Mouse (Mus musculus) stomach, embryonic 15.5 days (tissue): ENCODE data around the gene Cgn. TPM values are rescaled to one million over a fixed set of nuclear protein-coding genes. Genes with fewer than 3 reads are reported as not detected.

Source experiments
- ATAC-seq: fragments of 200-750 bp; cut with Nextera tagmentation; 2 replicates; pipeline ENCODE4 v1.8.0; 2017; ENCODE audit warnings: low read depth, moderate number of reproducible peaks, moderate TSS enrichment; ENCODE audit not compliant: insufficient read depth, low FRiP score
- H3K27ac ChIP-seq: fragments of 300-500 bp; sonication (generic); 2 replicates; pipeline ENCODE4 v1.5.1; 2015; ENCODE audit warnings: mild to moderate bottlenecking, inconsistent platforms
- H3K27me3 ChIP-seq: fragments of 300-500 bp; sonication (generic); replicated peaks from 2 replicates; pipeline ENCODE4 v1.6.1; 2015; ENCODE audit warnings: inconsistent platforms
- H3K36me3 ChIP-seq: fragments of 300-500 bp; sonication (generic); 2 replicates; pipeline ENCODE4 v1.6.1; 2015; ENCODE audit warnings: inconsistent platforms
- H3K4me1 ChIP-seq: fragments of 300-500 bp; sonication (generic); 2 replicates; pipeline ENCODE4 v1.6.1; 2015; ENCODE audit warnings: inconsistent platforms
- H3K4me2 ChIP-seq: fragments of 300-500 bp; sonication (generic); 2 replicates; pipeline ENCODE4 v1.6.1; 2015; ENCODE audit warnings: mild to moderate bottlenecking, inconsistent platforms
- H3K4me3 ChIP-seq: fragments of 300-500 bp; sonication (generic); replicated peaks from 2 replicates; pipeline ENCODE4 v1.5.1; 2015; ENCODE audit warnings: inconsistent platforms
- H3K9ac ChIP-seq: fragments of 300-500 bp; sonication (generic); 2 replicates; pipeline ENCODE4 v1.6.1; 2015; ENCODE audit warnings: inconsistent platforms
- H3K9me3 ChIP-seq: fragments of 300-500 bp; sonication (generic); 2 replicates; pipeline ENCODE4 v1.6.1; 2016; ENCODE audit warnings: inconsistent platforms
- WGBS: fragments of 180-500 bp; shearing (Covaris S2); methylation state at CpG from one replicate; pipeline ENCODE4 v1.1.7; 2015; 5-methylcytosine and 5-hydroxymethylcytosine counted together
- polyA plus RNA-seq: library from polyadenylated mRNA; unstranded; fragments of >200 nt; fragmentation: Nextera tagmentation; extraction: Ambion mirVana; gene quantifications from 2 replicates; pipeline ENCODE4 v1.2.1, GENCODE M21; 2015

The Cgn gene
- polyA plus RNA-seq, 1 experiment from 2014 or later: 51.0 TPM

DNA sequence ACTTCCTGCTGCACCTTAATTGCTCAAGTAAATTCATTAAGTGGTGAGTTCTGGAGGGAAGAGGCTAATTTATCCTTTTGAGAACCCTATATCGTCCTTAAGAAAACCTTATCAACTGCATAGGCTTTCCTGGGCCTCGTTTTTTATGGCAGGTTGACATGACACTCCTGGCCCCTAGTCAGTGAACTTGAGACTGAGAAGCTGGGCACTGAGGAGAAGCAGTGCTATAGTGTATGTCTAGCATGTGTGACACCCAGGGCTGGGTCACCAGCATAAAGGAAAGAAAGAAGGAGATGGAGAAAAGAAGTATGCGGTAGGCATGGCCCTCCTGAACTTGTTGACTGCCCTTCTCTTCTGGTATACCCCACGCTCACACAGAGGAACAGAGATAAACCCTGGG is 27.8 kb upstream of the Cgn start:
- no peak overlapping the region for H3K27ac ChIP-seq
- 70% methylated on average over 4 of the region's 4 CpGs for WGBS
- no peaks in the 10 kb centered on the region for H3K36me3 ChIP-seq
- no peak overlapping the region for H3K9ac ChIP-seq
- ATAC-seq: no peak
- H3K4me3 ChIP-seq: no peak overlapping the region
- H3K4me2 ChIP-seq: no peak overlapping the region
- no peaks in the 10 kb centered on the region for H3K9me3 ChIP-seq
- H3K4me1 ChIP-seq: no peaks in the 10 kb centered on the region
- no peaks in the 10 kb centered on the region for H3K27me3 ChIP-seq

DNA sequence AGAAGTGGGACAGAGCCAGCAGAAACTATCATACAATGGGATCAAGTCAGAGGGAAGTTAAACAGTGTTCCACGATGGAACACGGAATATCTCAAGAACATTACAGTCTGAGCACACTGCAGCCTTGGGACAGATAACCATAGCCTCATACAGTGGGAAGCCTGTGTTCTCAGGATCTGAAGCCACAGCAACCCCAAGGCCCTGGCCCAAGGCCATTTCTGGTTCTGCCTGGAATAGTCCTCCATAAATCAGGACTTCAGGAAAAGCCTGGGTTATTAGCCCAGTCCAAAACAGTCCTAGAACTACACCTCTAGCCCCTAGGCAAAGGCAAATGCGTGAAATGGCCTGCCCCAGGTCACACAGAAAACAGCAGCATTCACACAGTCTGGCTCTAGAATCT is 27.4 kb upstream of the Cgn start:
- no peaks in the 10 kb centered on the region for H3K27me3 ChIP-seq
- 84% methylated on average over 3 of the region's 3 CpGs for WGBS
- H3K36me3 ChIP-seq: no peaks in the 10 kb centered on the region
- no peak overlapping the region for H3K9ac ChIP-seq
- H3K27ac ChIP-seq: no peak overlapping the region
- no peak overlapping the region for H3K4me3 ChIP-seq
- no peak overlapping the region for H3K4me2 ChIP-seq
- no peaks in the 10 kb centered on the region for H3K4me1 ChIP-seq
- ATAC-seq: no peak
- no peaks in the 10 kb centered on the region for H3K9me3 ChIP-seq

DNA sequence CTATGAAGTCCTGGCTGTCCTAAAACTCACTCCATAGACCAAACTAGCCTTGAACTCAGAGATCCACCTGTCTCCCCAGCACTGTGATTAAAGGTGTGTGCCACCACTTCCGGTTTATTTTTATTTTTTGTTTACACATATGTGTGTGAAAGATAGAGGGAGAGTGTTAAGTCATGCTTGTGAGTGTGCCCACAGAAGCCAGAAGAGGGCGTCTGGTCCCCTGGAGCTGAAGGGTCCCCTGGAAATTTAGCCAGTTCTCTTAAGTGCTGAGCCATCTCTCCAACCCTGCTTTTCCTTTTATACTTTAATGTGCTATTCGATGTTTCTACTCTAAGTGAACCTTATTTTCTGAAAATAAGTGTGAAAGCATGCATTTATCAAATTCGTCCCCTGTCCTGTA is 25.3 kb upstream of the Cgn start:
- ATAC-seq: no peak
- H3K4me2 ChIP-seq: 0 out of 2 replicates have a peak overlapping the region, but pooled peaks have one; percentile 17
- no peaks in the 10 kb centered on the region for H3K36me3 ChIP-seq
- no peaks in the 10 kb centered on the region for H3K9me3 ChIP-seq
- H3K27ac ChIP-seq: no peak overlapping the region
- H3K4me1 ChIP-seq: no peaks in the 10 kb centered on the region
- 16% methylated on average over 4 of the region's 4 CpGs for WGBS
- no peak overlapping the region for H3K9ac ChIP-seq
- no peaks in the 10 kb centered on the region for H3K27me3 ChIP-seq
- H3K4me3 ChIP-seq: no peak overlapping the region

- Histone ChIP-seq H3K4me2 (no peak overlapping the region), H3K36me3 (no peaks in the 10 kb centered on the region), H3K4me1 (0 out of 2 replicates have a peak, but pooled peaks cover 4% of the 10 kb centered on the region), H3K9me3 (no peaks in the 10 kb centered on the region), H3K9ac (no peak overlapping the region), H3K4me3 (no peak overlapping the region), H3K27ac (no peak overlapping the region), H3K27me3 (no peaks in the 10 kb centered on the region)
- WGBS: 80% methylated on average over 1 of the region's 1 CpGs
- ATAC-seq: no peak
These were observed 22.0 kb upstream of the Cgn start for GRCm38 (mm10) chr3:94808296-94808695.

GRCm38 (mm10) chr3:94804976-94805375 is 18.7 kb upstream of the Cgn start:
- H3K4me2 ChIP-seq: no peak overlapping the region
- no peak overlapping the region for H3K27ac ChIP-seq
- no peaks in the 10 kb centered on the region for H3K36me3 ChIP-seq
- 82% methylated on average over 4 of the region's 4 CpGs for WGBS
- no peaks in the 10 kb centered on the region for H3K27me3 ChIP-seq
- H3K9ac ChIP-seq: no peak overlapping the region
- no peaks in the 10 kb centered on the region for H3K9me3 ChIP-seq
- no peak for ATAC-seq
- H3K4me1 ChIP-seq: 0 out of 2 replicates have a peak, but pooled peaks cover 4% of the 10 kb centered on the region
- H3K4me3 ChIP-seq: no peak overlapping the region

GRCm38 (mm10) chr3:94804146-94804545 is 17.9 kb upstream of the Cgn start:
- Histone ChIP-seq H3K4me3 (no peak overlapping the region), H3K4me2 (no peak overlapping the region), H3K36me3 (no peaks in the 10 kb centered on the region), H3K4me1 (0 out of 2 replicates have a peak, but pooled peaks cover 4% of the 10 kb centered on the region), H3K27me3 (no peaks in the 10 kb centered on the region), H3K27ac (peak overlapping the region; percentile 16; the same call in 1 of the 2 replicates), H3K9ac (no peak overlapping the region), H3K9me3 (no peaks in the 10 kb centered on the region)
- WGBS: 17% methylated on average over 10 of the region's 10 CpGs
- ATAC-seq: no peak

GRCm38 (mm10) chr3:94796181-94796580 is 9.9 kb upstream of the Cgn start:
- Histone ChIP-seq H3K4me2 (no peak overlapping the region), H3K9me3 (no peaks in the 10 kb centered on the region), H3K4me3 (no peak overlapping the region), H3K9ac (no peak overlapping the region), H3K27me3 (no peaks in the 10 kb centered on the region), H3K27ac (no peak overlapping the region), H3K36me3 (no peaks in the 10 kb centered on the region), H3K4me1 (no peaks in the 10 kb centered on the region)
- no peak for ATAC-seq

- 59% methylated on average over 7 of the region's 7 CpGs for WGBS
- ATAC-seq: no peak
- Histone ChIP-seq H3K9me3 (no peaks in the 10 kb centered on the region), H3K4me1 (no peaks in the 10 kb centered on the region), H3K27me3 (no peaks in the 10 kb centered on the region), H3K27ac (no peak overlapping the region), H3K9ac (no peak overlapping the region), H3K4me3 (no peak overlapping the region), H3K4me2 (no peak overlapping the region), H3K36me3 (no peaks in the 10 kb centered on the region)
These were observed 9.4 kb upstream of the Cgn start for GRCm38 (mm10) chr3:94795596-94796140.

- Histone ChIP-seq H3K36me3 (no peaks in the 10 kb centered on the region), H3K27ac (no peak overlapping the region), H3K27me3 (no peaks in the 10 kb centered on the region), H3K4me3 (no peak overlapping the region), H3K4me2 (no peak overlapping the region), H3K4me1 (no peaks in the 10 kb centered on the region), H3K9me3 (no peaks in the 10 kb centered on the region), H3K9ac (no peak overlapping the region)
- ATAC-seq: no peak
- WGBS: 81% methylated on average over 2 of the region's 2 CpGs
These were observed 8.1 kb upstream of the Cgn start for GRCm38 (mm10) chr3:94794359-94794758.

DNA sequence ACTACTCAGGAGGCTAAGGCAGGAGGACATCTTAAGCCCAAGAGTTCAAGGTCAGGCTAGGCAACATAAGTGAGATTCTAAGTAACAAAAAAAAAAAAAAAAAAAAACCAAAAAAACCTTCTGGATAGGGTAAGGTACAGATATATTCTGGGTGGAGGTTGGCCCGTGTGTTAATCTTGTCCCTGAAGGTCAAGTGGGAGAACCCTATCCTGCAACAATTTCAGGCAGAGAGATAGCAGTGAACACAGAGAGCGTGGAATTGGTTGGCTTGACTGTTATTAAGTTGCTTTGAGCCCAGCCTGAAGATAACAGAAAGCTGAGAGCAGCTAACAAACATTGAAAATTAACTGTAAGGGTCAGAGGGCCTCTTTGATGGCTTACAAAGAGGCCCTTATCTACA is 7.4 kb upstream of the Cgn start:
- Histone ChIP-seq H3K36me3 (no peaks in the 10 kb centered on the region), H3K4me2 (no peak overlapping the region), H3K9me3 (no peaks in the 10 kb centered on the region), H3K27me3 (no peaks in the 10 kb centered on the region), H3K27ac (no peak overlapping the region), H3K4me3 (no peak overlapping the region), H3K4me1 (no peaks in the 10 kb centered on the region), H3K9ac (no peak overlapping the region)
- whole genome bisulfite sequencing: 57% methylated on average over 2 of the region's 2 CpGs
- no peak for ATAC-seq

GRCm38 (mm10) chr3:94792258-94792657 is 6.0 kb upstream of the Cgn start:
- H3K9me3 ChIP-seq: no peaks in the 10 kb centered on the region
- no peak for ATAC-seq
- 69% methylated on average over 2 of the region's 2 CpGs for WGBS
- no peak overlapping the region for H3K4me2 ChIP-seq
- H3K4me1 ChIP-seq: no peaks in the 10 kb centered on the region
- H3K27ac ChIP-seq: no peak overlapping the region
- no peak overlapping the region for H3K4me3 ChIP-seq
- no peaks in the 10 kb centered on the region for H3K27me3 ChIP-seq
- H3K36me3 ChIP-seq: no peaks in the 10 kb centered on the region
- no peak overlapping the region for H3K9ac ChIP-seq

GRCm38 (mm10) chr3:94789516-94789915 is 3.2 kb upstream of the Cgn start:
- WGBS: 74% methylated on average over 2 of the region's 2 CpGs
- ATAC-seq: no peak

GRCm38 (mm10) chr3:94789071-94789470 is 2.8 kb upstream of the Cgn start:
- no peak for ATAC-seq
- Histone ChIP-seq H3K27me3 (no peaks in the 10 kb centered on the region), H3K27ac (no peak overlapping the region), H3K4me1 (peaks cover 5% of the 10 kb centered on the region), H3K4me2 (no peak overlapping the region), H3K9me3 (no peaks in the 10 kb centered on the region), H3K4me3 (no peak overlapping the region), H3K36me3 (no peaks in the 10 kb centered on the region), H3K9ac (no peak overlapping the region)
- WGBS: 92% methylated on average over 1 of the region's 1 CpGs

More at GRCm38 (mm10) chr3:94789516-94789915, 3.2 kb upstream of the Cgn start:
- Histone ChIP-seq H3K36me3 (no peaks in the 10 kb centered on the region), H3K27me3 (no peaks in the 10 kb centered on the region), H3K9ac (no peak overlapping the region), H3K9me3 (no peaks in the 10 kb centered on the region), H3K27ac (no peak overlapping the region), H3K4me2 (no peak overlapping the region), H3K4me3 (no peak overlapping the region), H3K4me1 (peaks cover 5% of the 10 kb centered on the region)
